Mouse (Mus musculus): ENCODE data around the gene Sbf2. TPM values are rescaled to one million over a fixed set of nuclear protein-coding genes. Genes with fewer than 3 reads are reported as not detected.
A peak's percentile ranks its signal among the peaks of the same experiment; 100 is the strongest.

The Sbf2 gene
- polyA plus RNA-seq, 1 experiment from 2014 or later, result 35.4 TPM

GRCm38 (mm10) chr7:110296889-110297603 is 317.7 kb downstream of the Sbf2 start:
- WGBS (ENCODE audit: insufficient replicate concordance), result 14% methylated on average over 17 of the region's 17 CpGs
- Histone ChIP-seq H3K27me3 (ENCODE audit: control insufficient read depth, insufficient read depth, low read length) (no peaks in the 10 kb centered on the region), H3K36me3 (ENCODE audit: control insufficient read depth, insufficient read depth, low read length) (no peaks in the 10 kb centered on the region), H3K27ac (ENCODE audit: low read depth, low read length) (peak overlapping the region; percentile 89), H3K9me3 (replicated peaks; ENCODE audit: control insufficient read depth, low read length) (no peaks in the 10 kb centered on the region; the same call in 1 of the 2 replicates), H3K9ac (ENCODE audit: low read depth, low read length) (peak overlapping the region; percentile 67; the same call in 1 of the 2 replicates), H3K4me1 (ENCODE audit: control insufficient read depth, insufficient read depth, low read length) (peaks cover 15% of the 10 kb centered on the region), H3K4me3 (ENCODE audit: low read depth, low read length) (no peak overlapping the region), H3K4me2 (peak overlapping the region; percentile 31; the same call in 1 of the 2 replicates)
- peak; percentile 87 for ATAC-seq (replicated peaks; ENCODE audit: insufficient number of reproducible peaks, low FRiP score, low TSS enrichment)

- Histone ChIP-seq H3K4me2 (no peak overlapping the region), H3K27me3 (ENCODE audit: control insufficient read depth, insufficient read depth, low read length) (no peaks in the 10 kb centered on the region), H3K9ac (ENCODE audit: low read depth, low read length) (no peak overlapping the region), H3K27ac (ENCODE audit: low read depth, low read length) (no peak overlapping the region), H3K4me1 (ENCODE audit: control insufficient read depth, insufficient read depth, low read length) (peaks cover 25% of the 10 kb centered on the region), H3K36me3 (ENCODE audit: control insufficient read depth, insufficient read depth, low read length) (no peaks in the 10 kb centered on the region), H3K9me3 (replicated peaks; ENCODE audit: control insufficient read depth, low read length) (no peaks in the 10 kb centered on the region; the same call in 1 of the 2 replicates), H3K4me3 (ENCODE audit: low read depth, low read length) (no peak overlapping the region)
- ATAC-seq (replicated peaks; ENCODE audit: insufficient number of reproducible peaks, low FRiP score, low TSS enrichment), result no peak
- 72% methylated on average over 3 of the region's 4 CpGs for WGBS (ENCODE audit: insufficient replicate concordance)
These were observed 325.1 kb downstream of the Sbf2 start for GRCm38 (mm10) chr7:110289647-110290046.

DNA sequence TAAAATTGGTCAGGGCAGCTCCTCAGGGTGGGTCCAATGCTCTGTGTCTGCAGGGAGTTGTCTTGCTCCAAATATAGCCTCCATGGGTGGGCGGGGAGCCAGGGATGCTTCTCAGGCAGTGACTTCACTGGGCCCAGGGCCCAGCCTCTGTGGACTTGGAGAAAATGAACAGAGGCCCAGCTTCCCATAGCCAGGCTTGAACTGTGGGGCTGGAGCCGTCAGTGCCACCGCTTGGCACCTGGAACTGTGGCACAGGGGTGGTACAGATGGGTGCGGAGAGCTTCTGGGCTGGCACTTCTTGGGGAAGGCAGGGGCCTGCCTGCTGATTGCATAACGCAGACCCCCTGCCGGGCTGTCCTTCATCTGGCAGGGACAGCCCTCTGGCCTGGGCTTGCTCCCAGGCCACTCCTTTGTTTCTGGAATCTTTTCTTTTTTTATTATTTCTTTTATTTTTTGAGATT is 326.0 kb downstream of the Sbf2 start:
- no peaks in the 10 kb centered on the region; the same call in 1 of the 2 replicates for H3K9me3 ChIP-seq (replicated peaks; ENCODE audit: control insufficient read depth, low read length)
- ATAC-seq (replicated peaks; ENCODE audit: insufficient number of reproducible peaks, low FRiP score, low TSS enrichment), result 0 out of 2 replicates have a peak, but pooled peaks have one; percentile 39
- peaks cover 25% of the 10 kb centered on the region for H3K4me1 ChIP-seq (ENCODE audit: control insufficient read depth, insufficient read depth, low read length)
- WGBS (ENCODE audit: insufficient replicate concordance), result 58% methylated on average over 6 of the region's 6 CpGs
- no peaks in the 10 kb centered on the region for H3K27me3 ChIP-seq (ENCODE audit: control insufficient read depth, insufficient read depth, low read length)
- no peak overlapping the region for H3K4me2 ChIP-seq
- no peak overlapping the region for H3K4me3 ChIP-seq (ENCODE audit: low read depth, low read length)
- H3K36me3 ChIP-seq (ENCODE audit: control insufficient read depth, insufficient read depth, low read length), result no peaks in the 10 kb centered on the region
- no peak overlapping the region for H3K9ac ChIP-seq (ENCODE audit: low read depth, low read length)
- peak overlapping the region; percentile 78; the same call in 1 of the 2 replicates for H3K27ac ChIP-seq (ENCODE audit: low read depth, low read length)

- Histone ChIP-seq H3K9me3 (replicated peaks; ENCODE audit: control insufficient read depth, low read length) (no peaks in the 10 kb centered on the region; the same call in 1 of the 2 replicates), H3K27ac (ENCODE audit: low read depth, low read length) (peak overlapping the region; percentile 78), H3K4me1 (ENCODE audit: control insufficient read depth, insufficient read depth, low read length) (peaks cover 25% of the 10 kb centered on the region), H3K4me2 (no peak overlapping the region), H3K4me3 (ENCODE audit: low read depth, low read length) (no peak overlapping the region), H3K9ac (ENCODE audit: low read depth, low read length) (no peak overlapping the region), H3K27me3 (ENCODE audit: control insufficient read depth, insufficient read depth, low read length) (no peaks in the 10 kb centered on the region), H3K36me3 (ENCODE audit: control insufficient read depth, insufficient read depth, low read length) (no peaks in the 10 kb centered on the region)
- ATAC-seq (replicated peaks; ENCODE audit: insufficient number of reproducible peaks, low FRiP score, low TSS enrichment), result no peak
- WGBS (ENCODE audit: insufficient replicate concordance), result 71% methylated on average over 4 of the region's 4 CpGs
These were observed 326.5 kb downstream of the Sbf2 start for GRCm38 (mm10) chr7:110288191-110288604.

GRCm38 (mm10) chr7:110287476-110288071 is 327.1 kb downstream of the Sbf2 start:
- H3K36me3 ChIP-seq (ENCODE audit: control insufficient read depth, insufficient read depth, low read length), result no peaks in the 10 kb centered on the region
- H3K4me2 ChIP-seq, result 0 out of 2 replicates have a peak overlapping the region, but pooled peaks have one; percentile 14
- 0 out of 2 replicates have a peak, but pooled peaks cover 2% of the 10 kb centered on the region for H3K27me3 ChIP-seq (ENCODE audit: control insufficient read depth, insufficient read depth, low read length)
- peak overlapping the region; percentile 78 for H3K27ac ChIP-seq (ENCODE audit: low read depth, low read length)
- WGBS (ENCODE audit: insufficient replicate concordance), result 14% methylated on average over 8 of the region's 8 CpGs
- ATAC-seq (replicated peaks; ENCODE audit: insufficient number of reproducible peaks, low FRiP score, low TSS enrichment), result no peak
- no peaks in the 10 kb centered on the region for H3K9me3 ChIP-seq (replicated peaks; ENCODE audit: control insufficient read depth, low read length)
- H3K9ac ChIP-seq (ENCODE audit: low read depth, low read length), result no peak overlapping the region
- peaks cover 25% of the 10 kb centered on the region for H3K4me1 ChIP-seq (ENCODE audit: control insufficient read depth, insufficient read depth, low read length)
- H3K4me3 ChIP-seq (ENCODE audit: low read depth, low read length), result no peak overlapping the region

DNA sequence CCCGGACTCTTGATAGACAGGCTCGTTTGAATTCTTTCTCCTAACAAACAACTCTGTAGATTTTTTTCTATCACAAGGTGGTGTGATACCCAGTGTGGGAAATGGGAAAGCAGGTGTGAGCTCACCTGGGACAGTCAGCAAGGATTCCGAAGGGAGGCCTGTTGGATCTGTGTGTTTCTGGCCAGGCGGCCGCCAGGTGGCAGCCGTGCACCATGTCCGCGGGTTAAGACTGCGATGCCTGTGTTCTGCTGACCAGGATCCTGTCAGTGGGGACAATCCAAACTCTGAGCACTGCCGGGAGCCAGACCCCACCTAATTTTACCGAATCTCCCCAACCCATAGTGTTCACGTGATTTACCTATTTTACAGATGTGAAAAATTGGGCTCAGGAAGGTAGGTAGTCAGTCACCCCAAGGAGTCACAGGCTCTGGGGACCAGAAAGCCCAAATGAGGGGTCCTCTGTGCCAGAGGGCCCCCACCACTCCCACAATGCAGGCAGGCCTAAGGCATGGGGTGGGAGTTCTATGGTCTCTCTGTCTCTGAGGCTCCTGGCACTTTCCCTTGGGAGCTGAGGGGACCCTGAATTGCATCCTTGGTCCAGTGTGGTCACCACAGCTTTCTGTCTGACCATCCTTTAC is 327.8 kb downstream of the Sbf2 start:
- Histone ChIP-seq H3K36me3 (ENCODE audit: control insufficient read depth, insufficient read depth, low read length) (no peaks in the 10 kb centered on the region), H3K4me2 (0 out of 2 replicates have a peak overlapping the region, but pooled peaks have one; percentile 14), H3K27me3 (ENCODE audit: control insufficient read depth, insufficient read depth, low read length) (0 out of 2 replicates have a peak, but pooled peaks cover 2% of the 10 kb centered on the region), H3K9ac (ENCODE audit: low read depth, low read length) (no peak overlapping the region), H3K9me3 (replicated peaks; ENCODE audit: control insufficient read depth, low read length) (no peaks in the 10 kb centered on the region), H3K4me1 (ENCODE audit: control insufficient read depth, insufficient read depth, low read length) (peaks cover 25% of the 10 kb centered on the region), H3K27ac (ENCODE audit: low read depth, low read length) (peak overlapping the region; percentile 78), H3K4me3 (ENCODE audit: low read depth, low read length) (no peak overlapping the region)
- peak; percentile 62 for ATAC-seq (replicated peaks; ENCODE audit: insufficient number of reproducible peaks, low FRiP score, low TSS enrichment)
- WGBS (ENCODE audit: insufficient replicate concordance), result 7% methylated on average over 12 of the region's 12 CpGs

DNA sequence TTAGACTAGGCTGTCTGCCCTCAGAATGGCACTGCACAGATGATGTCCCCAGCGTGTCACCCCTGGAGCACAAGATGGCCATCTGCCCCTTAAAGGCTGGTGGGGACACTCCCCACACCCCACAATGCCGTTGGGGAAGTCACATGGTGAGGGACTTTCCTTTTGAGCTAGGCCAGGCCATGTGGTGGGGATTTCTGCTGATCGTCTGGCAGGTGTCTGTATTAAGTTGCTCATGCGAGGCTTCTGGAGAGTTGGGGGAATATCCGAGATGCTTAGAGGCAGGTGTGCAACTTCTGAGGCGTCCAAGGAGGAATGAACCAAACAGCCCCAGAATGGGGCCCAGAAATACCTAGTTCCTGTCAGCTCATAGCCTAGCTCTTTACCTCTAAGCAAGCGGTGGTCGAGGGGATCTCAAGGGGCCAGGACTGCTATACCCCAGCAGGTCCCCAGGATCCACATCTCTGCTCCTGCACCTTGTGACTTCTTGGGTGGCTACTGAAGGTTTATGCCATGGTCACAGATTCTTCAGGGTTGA is 328.5 kb downstream of the Sbf2 start:
- no peak overlapping the region for H3K4me2 ChIP-seq
- 0 out of 2 replicates have a peak, but pooled peaks cover 2% of the 10 kb centered on the region for H3K27me3 ChIP-seq (ENCODE audit: control insufficient read depth, insufficient read depth, low read length)
- H3K4me3 ChIP-seq (ENCODE audit: low read depth, low read length), result no peak overlapping the region
- no peaks in the 10 kb centered on the region for H3K9me3 ChIP-seq (replicated peaks; ENCODE audit: control insufficient read depth, low read length)
- ATAC-seq (replicated peaks; ENCODE audit: insufficient number of reproducible peaks, low FRiP score, low TSS enrichment), result no peak
- H3K27ac ChIP-seq (ENCODE audit: low read depth, low read length), result no peak overlapping the region
- peaks cover 5% of the 10 kb centered on the region; the same call in 1 of the 2 replicates for H3K36me3 ChIP-seq (ENCODE audit: control insufficient read depth, insufficient read depth, low read length)
- no peak overlapping the region for H3K9ac ChIP-seq (ENCODE audit: low read depth, low read length)
- H3K4me1 ChIP-seq (ENCODE audit: control insufficient read depth, insufficient read depth, low read length), result peaks cover 25% of the 10 kb centered on the region
- WGBS (ENCODE audit: insufficient replicate concordance), result 75% methylated on average over 8 of the region's 8 CpGs

- H3K4me2 ChIP-seq, result no peak overlapping the region
- ATAC-seq (replicated peaks; ENCODE audit: insufficient number of reproducible peaks, low FRiP score, low TSS enrichment), result no peak
- peaks cover 6% of the 10 kb centered on the region; the same call in 1 of the 2 replicates for H3K36me3 ChIP-seq (ENCODE audit: control insufficient read depth, insufficient read depth, low read length)
- no peaks in the 10 kb centered on the region for H3K9me3 ChIP-seq (replicated peaks; ENCODE audit: control insufficient read depth, low read length)
- no peak overlapping the region for H3K9ac ChIP-seq (ENCODE audit: low read depth, low read length)
- peaks cover 25% of the 10 kb centered on the region for H3K4me1 ChIP-seq (ENCODE audit: control insufficient read depth, insufficient read depth, low read length)
- H3K27ac ChIP-seq (ENCODE audit: low read depth, low read length), result no peak overlapping the region
- WGBS (ENCODE audit: insufficient replicate concordance), result 65% methylated on average over 3 of the region's 3 CpGs
- no peak overlapping the region for H3K4me3 ChIP-seq (ENCODE audit: low read depth, low read length)
- 0 out of 2 replicates have a peak, but pooled peaks cover 2% of the 10 kb centered on the region for H3K27me3 ChIP-seq (ENCODE audit: control insufficient read depth, insufficient read depth, low read length)
These were observed 328.9 kb downstream of the Sbf2 start for GRCm38 (mm10) chr7:110285849-110286151.

Measured in heart, embryonic 11.5 days (tissue).